Comparison of ENCODE assay signal across 8 mouse cellular contexts in genomic region chr2:116976432-116976750, GRCm38 (mm10).
DNase-seq lines count a peak whose midpoint lies in the region; ATAC-seq and TF ChIP-seq lines count a peak whose summit lies in the region.

No protein-coding gene starts in this region.

- no peaks in the 10 kb centered on the region for H3K36me3 ChIP-seq in CH12.LX (replicated peaks in 1 of 2; ENCODE audit: control insufficient read depth in 1 of 2, insufficient read depth in 1 of 2, low read length in 1 of 2)
- H3K36me3 ChIP-seq in ES-Bruce4 (ENCODE audit: control insufficient read depth, insufficient read depth, low read length, poor library complexity, severe bottlenecking): no peaks in the 10 kb centered on the region
- no peaks in the 10 kb centered on the region for H3K36me3 ChIP-seq in embryonic facial prominence, embryonic 13.5 days
- H3K36me3 ChIP-seq in hindbrain, embryonic 12.5 days: no peaks in the 10 kb centered on the region
- no peaks in the 10 kb centered on the region for H3K36me3 ChIP-seq in liver, embryonic 14.5 days (replicated peaks; ENCODE audit: control insufficient read depth, insufficient read depth, low read depth)
- no peaks in the 10 kb centered on the region for H3K36me3 ChIP-seq in stomach, postnatal 0 days (ENCODE audit: control insufficient read depth, insufficient read depth, low read length)

- TF ChIP-seq POLR2A in CH12.LX (IDR thresholded peaks at IDR 0.05; ENCODE audit: low read depth, low read length) (no peak), ES-Bruce4 (IDR thresholded peaks at IDR 0.05; ENCODE audit: insufficient read depth, low read length) (no peak)

- peaks cover 3 to 62% of the 10 kb centered on the region in 2 experiments; a peak in 3 of 4 replicates for H3K4me1 ChIP-seq in CH12.LX (ENCODE audit: control insufficient read depth in 1 of 2, insufficient read depth in 2 of 2)
- peaks cover 8% of the 10 kb centered on the region for H3K4me1 ChIP-seq in ES-Bruce4 (ENCODE audit: control insufficient read depth, insufficient read depth, low read length)
- peaks cover 72% of the 10 kb centered on the region for H3K4me1 ChIP-seq in embryonic facial prominence, embryonic 13.5 days
- H3K4me1 ChIP-seq in hindbrain, embryonic 12.5 days: peaks cover 82% of the 10 kb centered on the region
- peaks cover 0 to 10% of the 10 kb centered on the region in 2 experiments; a peak in 3 of 4 replicates for H3K4me1 ChIP-seq in liver, embryonic 14.5 days (replicated peaks; ENCODE audit: control insufficient read depth in 2 of 2, insufficient read depth in 2 of 2, low read length in 1 of 2)
- 0 out of 2 replicates have a peak, but pooled peaks cover 4% of the 10 kb centered on the region for H3K4me1 ChIP-seq in stomach, postnatal 0 days (replicated peaks; ENCODE audit: control insufficient read depth, insufficient read depth)

- no peak overlapping the region for H3K4me3 ChIP-seq in CH12.LX (replicated peaks in 1 of 3; ENCODE audit: low read depth in 2 of 3, low read length in 2 of 3, poor library complexity in 1 of 3)
- H3K4me3 ChIP-seq in ES-Bruce4 (ENCODE audit: low read depth, low read length): peak overlapping the region; percentile 64
- H3K4me3 ChIP-seq in embryonic facial prominence, embryonic 13.5 days: peak overlapping the region; percentile 54; the same call in 1 of the 2 replicates
- peak overlapping the region; percentile 38 for H3K4me3 ChIP-seq in hindbrain, embryonic 12.5 days
- H3K4me3 ChIP-seq in liver, embryonic 14.5 days (ENCODE audit: insufficient read depth in 1 of 2, low read depth in 2 of 2, low read length in 2 of 2): no peak overlapping the region
- H3K4me3 ChIP-seq in stomach, postnatal 0 days (ENCODE audit: low read depth, low read length): 0 out of 2 replicates have a peak overlapping the region, but pooled peaks have one; percentile 57

- H3K9me3 ChIP-seq in CH12.LX (replicated peaks; ENCODE audit: low read length) (no peaks in the 10 kb centered on the region), ES-Bruce4 (replicated peaks; ENCODE audit: control insufficient read depth, insufficient read depth, low read length, poor library complexity, severe bottlenecking) (no peaks in the 10 kb centered on the region)
- H3K9me3 ChIP-seq in embryonic facial prominence, embryonic 13.5 days: no peaks in the 10 kb centered on the region
- H3K9me3 ChIP-seq in hindbrain, embryonic 12.5 days (replicated peaks): no peaks in the 10 kb centered on the region
- H3K9me3 ChIP-seq in liver, embryonic 14.5 days (ENCODE audit: control insufficient read depth, low read length): no peaks in the 10 kb centered on the region
- no peaks in the 10 kb centered on the region for H3K9me3 ChIP-seq in stomach, postnatal 0 days (ENCODE audit: control insufficient read depth, low read length)

- 2% methylated on average over 7 of the region's 7 CpGs for WGBS in embryonic facial prominence, embryonic 13.5 days
- WGBS in hindbrain, embryonic 12.5 days: under 1% methylated on average over 5 of the region's 7 CpGs
- WGBS in liver, embryonic 14.5 days (ENCODE audit: insufficient replicate concordance): 16% methylated on average over 7 of the region's 7 CpGs
- 5% methylated on average over 7 of the region's 7 CpGs for WGBS in stomach, postnatal 0 days

- in situ Hi-C loops in CH12.LX (cut with MboI; ENCODE audit: low pct_ligation_motif_present, low pct_unique_long_range_greater_than_20kb, low sequenced_read_pairs): loop anchor here (10.0 kb wide), 1 partner anchor 148 kb away; the partner anchor contains the start of gene Spred1

- no peak for ATAC-seq in embryonic facial prominence, embryonic 13.5 days (ENCODE audit: insufficient number of reproducible peaks, insufficient read depth, low FRiP score, low TSS enrichment, low read depth)
- no peak for ATAC-seq in hindbrain, embryonic 12.5 days (ENCODE audit: low FRiP score)
- no peak for ATAC-seq in liver, embryonic 14.5 days (ENCODE audit: insufficient read depth)
- ATAC-seq in stomach, postnatal 0 days (ENCODE audit: low FRiP score, low TSS enrichment): no peak
- no peak for ATAC-seq in erythroid progenitor cell, adult 5-6 weeks (replicated peaks; ENCODE audit: low FRiP score, poor library complexity, severe bottlenecking)

- dilution Hi-C loops in CH12.LX (cut with MboI; ENCODE audit: extremely low pct_ligation_motif_present, extremely low pct_unique_long_range_greater_than_20kb, low sequenced_read_pairs): no loop called here

- H3K27ac ChIP-seq in CH12.LX (ENCODE audit: insufficient read depth, low read depth) (no peak overlapping the region), ES-Bruce4 (ENCODE audit: insufficient read depth, low read length) (peak overlapping the region; percentile 83)
- peak overlapping the region; percentile 97 for H3K27ac ChIP-seq in embryonic facial prominence, embryonic 13.5 days
- peak overlapping the region; percentile 97 for H3K27ac ChIP-seq in hindbrain, embryonic 12.5 days
- H3K27ac ChIP-seq in liver, embryonic 14.5 days: no peak overlapping the region
- peak overlapping the region; percentile 93 for H3K27ac ChIP-seq in stomach, postnatal 0 days (replicated peaks)

- peak overlapping the region; percentile 25; the same call in 1 of the 2 replicates for H3K4me2 ChIP-seq in CH12.LX (ENCODE audit: insufficient read depth, low read depth, poor library complexity, severe bottlenecking)
- H3K4me2 ChIP-seq in embryonic facial prominence, embryonic 13.5 days: peak overlapping the region; percentile 85
- peak overlapping the region; percentile 61 for H3K4me2 ChIP-seq in hindbrain, embryonic 12.5 days (replicated peaks)
- H3K4me2 ChIP-seq in liver, embryonic 14.5 days (ENCODE audit: low read depth): peak overlapping the region; percentile 61; the same call in 1 of the 2 replicates
- peak overlapping the region; percentile 91 for H3K4me2 ChIP-seq in stomach, postnatal 0 days (replicated peaks; ENCODE audit: low read depth)

- DNase-seq in CH12.LX (ENCODE audit: extremely low read depth): no peak
- no peak for DNase-seq in liver, embryonic 14.5 days (ENCODE audit: low read depth in 3 of 3, low spot score in 3 of 3)
- peak; percentile 37 for DNase-seq in stomach, postnatal 0 days (ENCODE audit: low spot score)
- no peak for DNase-seq in spleen, adult 12 weeks (ENCODE audit: low spot score)

- no peak for TF ChIP-seq CTCF in CH12.LX (conservative IDR thresholded peaks at IDR 0.05 in 1 of 2, IDR thresholded peaks at IDR 0.05 in 1 of 2; ENCODE audit: low read depth in 2 of 2, low read length in 2 of 2)
- no peak for TF ChIP-seq CTCF in ES-Bruce4 (IDR thresholded peaks at IDR 0.05; ENCODE audit: low read depth, low read length)
- TF ChIP-seq CTCF in liver, embryonic 14.5 days (IDR thresholded peaks at IDR 0.05; ENCODE audit: low read depth): no peak
- TF ChIP-seq CTCF in stomach, postnatal 0 days (IDR thresholded peaks at IDR 0.05; ENCODE audit: low read depth): 0 out of 2 replicates have a peak, but pooled peaks have one; percentile 10

- H3K9ac ChIP-seq in CH12.LX (ENCODE audit: insufficient read depth, low read depth) (no peak overlapping the region; the same call in 1 of the 2 replicates), ES-Bruce4 (ENCODE audit: low read depth, poor library complexity, severe bottlenecking) (peak overlapping the region; percentile 89)
- H3K9ac ChIP-seq in embryonic facial prominence, embryonic 13.5 days: peak overlapping the region; percentile 82
- 0 out of 2 replicates have a peak overlapping the region, but pooled peaks have one; percentile 47 for H3K9ac ChIP-seq in hindbrain, embryonic 12.5 days
- H3K9ac ChIP-seq in liver, embryonic 14.5 days (replicated peaks): no peak overlapping the region
- H3K9ac ChIP-seq in stomach, postnatal 0 days (ENCODE audit: low read length): peak overlapping the region; percentile 35; the same call in 1 of the 2 replicates

- no peaks in the 10 kb centered on the region for H3K79me2 ChIP-seq in CH12.LX (replicated peaks; ENCODE audit: control insufficient read depth, extremely low read depth, insufficient read depth, poor library complexity, severe bottlenecking)

- no peak for TF ChIP-seq RAD21 in CH12.LX (IDR thresholded peaks at IDR 0.05; ENCODE audit: low read depth, low read length)

- TF ChIP-seq EP300 in CH12.LX (IDR thresholded peaks at IDR 0.05; ENCODE audit: low read length) (no peak), ES-Bruce4 (IDR thresholded peaks at IDR 0.05; ENCODE audit: insufficient read depth, low read depth, low read length) (peak; percentile 39; the same call in 1 of the 2 replicates)
- no peak for TF ChIP-seq EP300 in liver, embryonic 14.5 days (IDR thresholded peaks at IDR 0.05; ENCODE audit: low read depth)
- TF ChIP-seq EP300 in stomach, postnatal 0 days (optimal IDR thresholded peaks at IDR 0.05): no peak

- H3K27me3 ChIP-seq in CH12.LX (replicated peaks): no peaks in the 10 kb centered on the region
- H3K27me3 ChIP-seq in ES-Bruce4 (ENCODE audit: control insufficient read depth, insufficient read depth, low read length, poor library complexity, severe bottlenecking): no peaks in the 10 kb centered on the region
- H3K27me3 ChIP-seq in embryonic facial prominence, embryonic 13.5 days: no peaks in the 10 kb centered on the region
- H3K27me3 ChIP-seq in hindbrain, embryonic 12.5 days: no peaks in the 10 kb centered on the region; the same call in 1 of the 2 replicates
- H3K27me3 ChIP-seq in liver, embryonic 14.5 days (ENCODE audit: control insufficient read depth, insufficient read depth, low read length): peaks cover 19% of the 10 kb centered on the region
- H3K27me3 ChIP-seq in stomach, postnatal 0 days (ENCODE audit: control insufficient read depth, insufficient read depth, low read length): no peaks in the 10 kb centered on the region

TF ChIP-seq in CH12.LX, 34 proteins besides CTCF, POLR2A, EP300 and RAD21:
- TF ChIP-seq RCOR1 (conservative IDR thresholded peaks at IDR 0.05; ENCODE audit: low read depth, low read length) (no peak), MAZ (IDR thresholded peaks at IDR 0.05; ENCODE audit: low read depth, low read length) (no peak), JUN (IDR thresholded peaks at IDR 0.05; ENCODE audit: insufficient read depth, low read depth, low read length) (no peak), UBTF (IDR thresholded peaks at IDR 0.05; ENCODE audit: low read depth, low read length) (no peak), MXI1 (IDR thresholded peaks at IDR 0.05; ENCODE audit: low read depth, low read length) (no peak), NRF1 (IDR thresholded peaks at IDR 0.05; ENCODE audit: low read depth, low read length) (no peak), SIN3A (IDR thresholded peaks at IDR 0.05; ENCODE audit: low read length) (no peak), IRF4 (IDR thresholded peaks at IDR 0.05; ENCODE audit: low read depth, low read length) (no peak), ZC3H11A (IDR thresholded peaks at IDR 0.05; ENCODE audit: low read depth, low read length) (no peak), CHD1 (IDR thresholded peaks at IDR 0.05; ENCODE audit: low read depth, low read length) (no peak), TCF12 (IDR thresholded peaks at IDR 0.05; ENCODE audit: low read depth, low read length) (no peak), USF2 (conservative IDR thresholded peaks at IDR 0.05; ENCODE audit: low read depth, low read length) (no peak)
TF ChIP-seq in CH12.LX: peak in this region for 0.

Comparison
In these comparisons a context has a peak if more than half of its experiments do, and no peak if none do; other contexts are left out.
1. H3K27ac ChIP-seq: peak in ES-Bruce4 (single experiment), embryonic facial prominence, embryonic 13.5 days (single experiment), hindbrain, embryonic 12.5 days (single experiment) and stomach, postnatal 0 days (single experiment); none in CH12.LX (single experiment) and liver, embryonic 14.5 days (single experiment).
2. H3K4me2 ChIP-seq: peak in every context shown above with its lines; median percentile 91 in stomach, postnatal 0 days; 85 in embryonic facial prominence, embryonic 13.5 days; 61 in hindbrain, embryonic 12.5 days; 61 in liver, embryonic 14.5 days; 25 in CH12.LX.
3. H3K4me3 ChIP-seq: peak in ES-Bruce4 (single experiment), embryonic facial prominence, embryonic 13.5 days (single experiment), hindbrain, embryonic 12.5 days (single experiment) and stomach, postnatal 0 days (single experiment); none in CH12.LX (0 of 3) and liver, embryonic 14.5 days (0 of 2).
4. H3K9ac ChIP-seq: peak in ES-Bruce4 (single experiment), embryonic facial prominence, embryonic 13.5 days (single experiment), hindbrain, embryonic 12.5 days (single experiment) and stomach, postnatal 0 days (single experiment); none in CH12.LX (single experiment) and liver, embryonic 14.5 days (single experiment).